Mouse (Mus musculus) layer of hippocampus, adult 2 months (tissue): ENCODE data around the gene Apc2. TPM values are rescaled to one million over a fixed set of nuclear protein-coding genes. Genes with fewer than 3 reads are reported as not detected.

Source experiments
- DNase-seq, 2 experiments: peaks; one replicate each; pipeline ENCODE4 v3.0.0; 2022; ENCODE audit warnings: low spot score in 2 of 2
- H3K27ac ChIP-seq: fragments of 200-600 bp; 2 replicates; pipeline ENCODE4 v1.8.1; 2022
- H3K4me3 ChIP-seq: fragments of 200-600 bp; 2 replicates; pipeline ENCODE4 v1.8.1; 2022; ENCODE audit warnings: mild to moderate bottlenecking
- CTCF ChIP-seq: fragments of 200-600 bp; conservative IDR thresholded peaks from 2 replicates; pipeline ENCODE4 v1.8.1; 2022; ENCODE audit warnings: antibody characterized with exemption, mild to moderate bottlenecking, moderate library complexity
- total RNA-seq, 2 experiments: library from RNA; stranded (reverse); gene quantifications; 2 replicates each; pipeline ENCODE4 v1.2.3; 2021

Gene Apc2
- total RNA-seq, 2 experiments from 2014 or later, result 98.3 to 110 TPM

- no peak for TF ChIP-seq CTCF
- DNase-seq, result no peak
- H3K4me3 ChIP-seq, result no peak overlapping the region
- H3K27ac ChIP-seq, result no peak overlapping the region
Observed at GRCm38 (mm10) chr10:80321670-80322581, 26.1 kb downstream of the Apc2 start.

DNA sequence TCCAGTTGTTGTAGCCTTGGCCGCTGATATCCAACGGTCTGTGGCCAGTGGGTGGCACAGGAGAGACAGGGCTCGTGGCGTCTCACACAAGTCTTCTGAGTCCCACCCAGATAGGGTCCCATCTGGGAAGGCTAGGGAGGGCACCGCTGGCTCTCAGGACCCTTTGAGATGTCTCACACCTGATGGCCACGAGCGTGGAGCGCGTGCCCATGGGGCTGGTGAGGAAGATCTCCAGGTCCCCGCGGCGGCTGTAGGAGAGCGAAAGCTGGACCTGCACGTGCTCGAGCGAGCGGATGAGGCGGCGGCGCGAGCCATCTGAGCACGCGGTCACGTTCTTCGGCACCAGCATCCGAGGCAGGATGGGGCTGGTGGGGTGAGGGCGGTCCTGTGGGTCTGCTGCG lies 27.0 kb downstream of the Apc2 start:
- H3K27ac ChIP-seq, result peak overlapping the region; percentile 54; the same call in 1 of the 2 replicates
- peak overlapping the region; percentile 62 for H3K4me3 ChIP-seq
- TF ChIP-seq CTCF, result no peak
- no peak for DNase-seq

DNA sequence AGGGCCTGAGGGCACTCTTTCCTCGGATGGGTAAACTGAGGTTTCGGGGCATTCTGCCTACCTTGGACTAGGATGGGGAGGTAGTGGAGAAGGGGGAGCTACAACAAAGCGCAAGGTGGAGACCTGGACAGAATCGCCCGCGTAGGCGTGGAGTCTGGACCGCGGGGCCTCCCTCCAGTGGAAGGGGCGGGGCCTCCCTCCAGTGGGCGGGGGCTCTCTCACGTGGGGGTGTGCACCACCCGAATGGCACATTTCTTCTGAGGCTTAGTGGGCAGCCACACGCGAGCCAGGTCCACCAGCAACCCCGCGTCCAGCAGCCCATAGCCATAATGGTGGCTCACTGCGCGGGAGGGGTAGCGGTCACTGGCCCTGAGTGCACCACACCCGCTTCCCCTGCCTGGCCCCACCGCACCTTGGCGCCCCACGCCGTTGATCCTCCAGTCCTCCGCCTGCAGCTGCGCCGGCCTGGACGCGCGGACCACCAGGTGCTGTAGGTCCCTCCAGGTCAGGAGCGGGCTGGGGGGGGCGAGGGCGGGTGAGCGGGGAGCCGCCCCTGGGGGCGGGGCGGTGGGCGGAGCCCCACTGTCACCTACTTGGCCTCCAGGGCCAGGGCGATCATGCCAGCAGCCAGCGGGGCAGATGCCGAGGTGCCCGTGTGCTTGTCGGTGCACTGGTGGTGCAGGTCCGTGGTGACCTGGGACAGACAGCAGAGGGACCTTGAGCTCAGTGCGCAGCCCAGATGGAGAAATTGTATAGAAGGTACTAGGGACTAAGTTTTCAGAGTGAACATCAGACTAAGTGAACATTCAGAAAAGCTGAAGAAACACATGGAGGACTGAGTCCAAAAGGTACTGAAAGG lies 27.7 kb downstream of the Apc2 start:
- Histone ChIP-seq H3K27ac (peak overlapping the region; percentile 54; the same call in 1 of the 2 replicates), H3K4me3 (peak overlapping the region; percentile 62)
- DNase-seq, result no peak
- no peak for TF ChIP-seq CTCF

DNA sequence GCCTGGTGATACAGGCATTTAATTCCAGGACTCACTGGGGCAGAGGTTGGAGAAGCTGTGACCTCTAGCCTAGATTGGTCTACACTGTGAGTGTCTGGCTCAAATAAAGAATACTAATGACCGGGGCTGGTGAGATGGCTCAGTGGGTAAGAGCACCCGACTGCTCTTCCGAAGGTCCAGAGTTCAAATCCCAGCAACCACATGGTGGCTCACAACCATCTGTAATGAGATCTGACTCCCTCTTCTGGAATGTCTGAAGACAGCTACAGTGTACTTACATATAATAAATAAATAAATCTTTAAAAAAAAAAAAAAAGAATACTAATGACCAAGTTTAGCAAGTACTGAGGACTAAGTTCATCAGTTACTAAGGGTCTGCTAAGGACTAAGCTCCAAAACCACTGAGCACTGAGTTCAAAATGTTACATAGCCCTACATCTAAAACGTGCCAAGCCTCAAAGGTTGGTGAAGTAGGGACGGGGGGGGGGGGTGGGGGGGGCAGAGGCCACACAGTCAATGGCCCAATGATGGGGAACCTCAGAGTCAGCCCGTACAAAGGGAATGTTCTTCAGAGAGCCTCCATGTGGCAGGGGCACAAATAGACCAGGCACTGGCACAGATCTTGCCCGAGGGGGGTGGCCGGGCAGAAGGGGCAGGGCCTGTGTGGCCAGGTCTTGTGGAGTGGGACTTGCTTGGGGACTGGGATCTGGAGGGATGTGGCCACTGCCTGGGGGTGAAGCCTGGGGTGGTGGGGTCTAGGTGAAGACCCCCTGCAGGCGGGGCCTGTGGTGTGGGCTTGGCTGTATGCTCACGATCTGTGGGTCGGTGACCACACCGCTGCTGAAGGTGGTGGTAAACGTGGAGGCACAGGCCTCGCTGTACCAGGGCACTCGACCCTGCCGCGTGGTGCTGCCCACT lies 28.6 kb downstream of the Apc2 start:
- Histone ChIP-seq H3K27ac (no peak overlapping the region), H3K4me3 (no peak overlapping the region; the same call in 1 of the 2 replicates)
- TF ChIP-seq CTCF, result no peak
- no peak for DNase-seq

DNA sequence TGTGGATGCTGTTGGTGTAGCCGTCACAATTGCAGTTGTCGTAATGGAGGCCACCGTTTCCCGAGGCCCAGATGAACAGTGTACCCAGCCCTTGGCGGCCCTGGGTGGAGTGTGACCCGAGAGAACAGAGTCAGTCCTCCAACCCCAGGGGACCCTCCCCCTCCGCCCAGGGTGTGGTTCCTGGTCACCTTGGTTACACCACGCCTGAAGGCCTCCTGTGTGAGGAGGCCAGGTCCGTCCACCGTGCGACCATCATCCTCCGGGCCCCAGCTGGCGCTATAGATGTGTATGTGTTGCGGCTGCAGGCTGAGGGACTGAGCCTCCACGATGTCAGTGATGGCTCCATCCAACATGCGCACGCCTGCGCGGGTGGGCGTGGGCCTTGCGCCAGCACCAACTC lies 29.3 kb downstream of the Apc2 start:
- Histone ChIP-seq H3K27ac (no peak overlapping the region), H3K4me3 (no peak overlapping the region)
- no peak for TF ChIP-seq CTCF
- no peak for DNase-seq

DNA sequence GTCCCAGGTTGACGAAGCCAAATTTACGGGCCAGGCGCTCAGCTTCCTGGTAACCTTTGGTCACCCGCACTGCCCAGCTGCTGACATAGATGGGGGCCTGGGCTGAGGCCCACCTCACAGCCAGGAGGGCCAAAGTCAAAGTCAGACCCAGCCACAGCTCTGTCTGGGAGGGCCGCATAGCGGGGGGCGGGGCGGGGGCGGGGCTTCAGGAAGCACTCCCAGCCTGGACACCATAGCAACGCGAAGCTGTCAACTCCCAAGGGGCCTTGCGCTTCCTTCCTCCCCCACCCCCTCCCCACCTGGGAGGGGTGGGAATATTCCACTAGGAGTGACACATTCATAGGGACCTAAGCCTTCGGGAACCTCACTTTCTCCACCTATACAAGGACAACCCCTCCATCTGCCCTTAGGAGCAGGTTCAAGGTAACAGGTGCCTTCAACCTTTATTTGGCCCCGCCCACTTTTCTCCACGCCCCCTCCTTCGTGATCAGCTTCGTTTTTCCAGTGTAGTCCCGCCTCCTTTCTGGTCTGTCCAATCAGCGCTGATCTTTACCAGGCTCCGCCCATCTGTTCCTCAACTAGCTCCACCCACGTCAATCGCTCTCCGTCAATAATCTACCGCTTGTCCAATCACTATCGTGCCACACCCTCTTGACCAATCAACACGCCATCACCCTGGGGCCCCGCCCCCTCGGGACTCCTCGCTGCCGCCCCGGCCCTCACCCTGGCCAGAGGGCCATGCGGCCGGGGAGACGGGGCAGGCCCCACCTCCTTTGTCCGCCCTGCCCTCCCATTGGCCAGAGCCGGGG lies 33.7 kb downstream of the Apc2 start, which contains the start of the genes Pcsk4 and Reep6:
Gene Pcsk4 (minus strand): TSS at position 226 of the 809 bp plus-strand sequence.
Gene Reep6 (plus strand): TSS at position 681 of the 809 bp plus-strand sequence.
- DNase-seq, result peak; percentile 89 to 96
- Histone ChIP-seq H3K27ac (0 out of 2 replicates have a peak within 1 kb of the TSS, but pooled peaks have one; percentile 20), H3K4me3 (peak within 1 kb of the TSS; percentile 64)
- no peak for TF ChIP-seq CTCF

- Histone ChIP-seq H3K4me3 (peak overlapping the region; percentile 64), H3K27ac (no peak overlapping the region)
- no peak for TF ChIP-seq CTCF
- no peak for DNase-seq
Observed at GRCm38 (mm10) chr10:80330084-80330483, 34.3 kb downstream of the Apc2 start.

- no peak for TF ChIP-seq CTCF
- no peak for DNase-seq
- Histone ChIP-seq H3K4me3 (no peak overlapping the region), H3K27ac (no peak overlapping the region)
Observed at GRCm38 (mm10) chr10:80330888-80331287, 35.1 kb downstream of the Apc2 start.

- Histone ChIP-seq H3K27ac (no peak overlapping the region), H3K4me3 (no peak overlapping the region)
- TF ChIP-seq CTCF, result no peak
- no peak for DNase-seq
Observed at GRCm38 (mm10) chr10:80331636-80332524, 36.1 kb downstream of the Apc2 start.

GRCm38 (mm10) chr10:80332525-80332989 lies 36.8 kb downstream of the Apc2 start:
- Histone ChIP-seq H3K4me3 (no peak overlapping the region), H3K27ac (no peak overlapping the region)
- no peak for DNase-seq
- no peak for TF ChIP-seq CTCF
